ENCODE assay signal across 9 mouse cellular contexts in the genomic region with DNA sequence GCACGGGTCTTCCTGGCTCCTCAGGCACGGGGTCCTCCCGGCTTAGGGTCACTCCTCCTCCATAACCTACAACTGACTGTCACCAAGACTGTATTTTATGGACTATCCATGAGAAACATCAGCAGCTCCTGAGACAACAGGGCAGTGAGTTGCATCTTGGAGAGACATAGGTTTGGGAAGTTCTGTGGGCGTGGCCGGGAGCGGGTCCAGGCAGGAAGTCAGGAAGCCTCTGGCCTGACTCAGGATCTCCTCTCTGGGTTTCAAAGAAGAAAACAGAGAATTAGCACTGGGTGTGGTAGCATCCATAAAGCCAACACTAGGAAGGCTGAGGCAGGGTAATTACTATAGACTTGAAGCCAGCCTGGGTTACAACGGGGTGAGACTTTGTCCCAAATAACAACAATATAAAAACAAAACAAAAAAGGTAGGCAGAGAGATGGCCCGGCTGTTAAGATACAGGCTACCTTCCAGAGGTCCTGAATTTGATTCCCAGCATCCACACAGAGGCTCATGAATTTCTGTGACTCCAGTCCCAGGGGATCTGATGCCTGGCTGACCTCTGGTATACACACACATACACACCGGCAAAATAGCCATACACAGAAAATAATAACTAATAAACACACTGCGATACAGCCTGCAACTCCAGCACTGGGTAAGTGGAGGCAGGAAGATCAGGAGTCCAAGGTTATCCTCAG. TPM values are rescaled to one million over a fixed set of nuclear protein-coding genes. Genes with fewer than 3 reads are reported as not detected.
DNase-seq lines count a peak whose midpoint lies in the region; ATAC-seq and TF ChIP-seq lines count a peak whose summit lies in the region.
"Had no signal": no experiment of that assay in that cellular context is flagged by ENCODE, and none has a peak within 500 bp of the region (broad histone marks: within the 10 kb centered on the region; RNA-seq: fewer than 3 reads in every experiment).

No protein-coding gene starts in this region.

- peak overlapping the region; percentile 88 for H3K27ac ChIP-seq in liver, adult 2 months (replicated peaks; ENCODE audit: insufficient read depth, low read depth, low read length)
- peak overlapping the region; percentile 56; the same call in 1 of the 2 replicates for H3K27ac ChIP-seq in kidney, embryonic 16.5 days (ENCODE audit: low read length)
- H3K27ac ChIP-seq in macrophage: peak overlapping the region; percentile 64

- peak overlapping the region; percentile 44 for H3K4me2 ChIP-seq in kidney, embryonic 16.5 days (replicated peaks; ENCODE audit: low read depth, low read length)

- no peak for TF ChIP-seq POLR2A in liver, adult 2 months (IDR thresholded peaks at IDR 0.05; ENCODE audit: extremely low read depth, insufficient read depth, low read length)

- H3K4me1 ChIP-seq in liver, adult 2 months (ENCODE audit: control insufficient read depth, insufficient read depth, low read length): peaks cover 5% of the 10 kb centered on the region; the same call in 1 of the 2 replicates
- H3K4me1 ChIP-seq in kidney, embryonic 16.5 days (ENCODE audit: insufficient read depth, low read length): peaks cover 10% of the 10 kb centered on the region

- no peak overlapping the region for H3K4me3 ChIP-seq in liver, adult 2 months (ENCODE audit: insufficient read depth, low read depth, low read length)
- no peak overlapping the region for H3K4me3 ChIP-seq in kidney, embryonic 16.5 days (ENCODE audit: low read length)
- no peak overlapping the region for H3K4me3 ChIP-seq in macrophage (ENCODE audit: inconsistent target)

- TF ChIP-seq CTCF in liver, adult 2 months (IDR thresholded peaks at IDR 0.05; ENCODE audit: low read depth, low read length): no peak

- no peaks in the 10 kb centered on the region for H3K36me3 ChIP-seq in liver, adult 2 months (ENCODE audit: control insufficient read depth, insufficient read depth, low read length)
- no peaks in the 10 kb centered on the region for H3K36me3 ChIP-seq in kidney, embryonic 16.5 days (ENCODE audit: insufficient read depth, low read length)
- no peaks in the 10 kb centered on the region for H3K36me3 ChIP-seq in macrophage (ENCODE audit: inconsistent target)
- H3K36me3 ChIP-seq: G1E had no signal

- H3K9ac ChIP-seq in liver, adult 2 months (ENCODE audit: low read depth, low read length): no peak overlapping the region
- 0 out of 2 replicates have a peak overlapping the region, but pooled peaks have one; percentile 31 for H3K9ac ChIP-seq in kidney, embryonic 16.5 days (replicated peaks; ENCODE audit: low read length)

- WGBS in liver, adult 2 months: 55% methylated on average over 10 of the region's 10 CpGs
- WGBS in kidney, embryonic 16.5 days: 34% methylated on average over 10 of the region's 10 CpGs
- WGBS in macrophage (ENCODE audit: missing documents): 65% methylated on average over 10 of the region's 10 CpGs

- no peaks in the 10 kb centered on the region for H3K79me2 ChIP-seq in liver, adult 2 months (ENCODE audit: control insufficient read depth, insufficient read depth, low read length)
- H3K79me2 ChIP-seq in macrophage (ENCODE audit: inconsistent target): no peaks in the 10 kb centered on the region

- no peaks in the 10 kb centered on the region for H3K27me3 ChIP-seq in liver, adult 2 months (ENCODE audit: control insufficient read depth, insufficient read depth, low read length)
- H3K27me3 ChIP-seq in kidney, embryonic 16.5 days (ENCODE audit: insufficient read depth, low read length): no peaks in the 10 kb centered on the region

- peak; percentile 35; the same call in 1 of the 2 replicates for ATAC-seq in kidney, embryonic 16.5 days (ENCODE audit: low FRiP score, low TSS enrichment)

- H3K9me3 ChIP-seq in kidney, embryonic 16.5 days (ENCODE audit: low read length): peaks cover 9% of the 10 kb centered on the region; the same call in 1 of the 2 replicates

- no peak for DNase-seq in liver, adult 2 months (ENCODE audit: extremely low read depth, low read depth, low spot score)
- no peak for DNase-seq in liver
- DNase-seq in heart, adult 18-20 months: peak; percentile 74 to 76
- no peak for DNase-seq in frontal cortex, postnatal 25 days (ENCODE audit: low spot score in 2 of 2)
- DNase-seq in spleen, postnatal 14 days (ENCODE audit: low spot score in 2 of 2): no peak
- DNase-seq in left cerebral cortex, adult 18-20 months (ENCODE audit: low spot score in 2 of 2): no peak

RNA-seq across cellular contexts. Expression of a gene that starts 21.5 kb away (rescaled TPM):
- 11.8 and 14.0 TPM in 2 replicates for total RNA-seq in liver, adult 2 months (2014; rRNA removed)
- 12.0 and 13.6 TPM in 2 replicates for polyA plus RNA-seq in liver, adult 2 months (2012; rRNA removed)
- total RNA-seq in heart, adult 18-20 months (2021): 10 to 100 TPM; 30.3 to 33.1 TPM
- polyA plus RNA-seq in kidney, embryonic 16.5 days (2015; fragmentation: Nextera tagmentation; extraction: Ambion mirVana): 122 and 126 TPM in 2 replicates
- total RNA-seq in macrophage (2018; cell fraction: chromatin; rRNA removed): 100 to 1,000 TPM in 17 of 26 experiments, 10 to 100 TPM in 9; 22.3 to 244 (median 133) TPM
- 100 to 1,000 TPM; 158 to 295 (median 208) TPM for total RNA-seq in macrophage (2018; cell fraction: cytosol; rRNA removed)
- 100 to 1,000 TPM in 21 of 26 experiments, 10 to 100 TPM in 5; 51.2 to 265 (median 156) TPM for total RNA-seq in macrophage (2018; cell fraction: nucleus; rRNA removed)
- 171 to 329 TPM (median 266 TPM) in 3 replicates for polyA plus RNA-seq in macrophage (2018)
- total RNA-seq in left cerebral cortex, adult 18-20 months (2021): 10 to 100 TPM; 86.7 to 88.5 TPM

Comparison
In these comparisons a context has a peak if more than half of its experiments do, and no peak if none do; other contexts are left out.
1. DNase-seq: peak in heart, adult 18-20 months (2 of 2); none in liver, adult 2 months (single experiment), liver (single experiment), frontal cortex, postnatal 25 days (0 of 2), spleen, postnatal 14 days (0 of 2) and left cerebral cortex, adult 18-20 months (0 of 2).
2. Peak in every context shown above with its lines, with median percentiles within 50 percentile points of each other: H3K27ac ChIP-seq.